Mouse (Mus musculus) brain, embryonic 14.5 days (tissue): ENCODE measurements around the gene Hoxd8.

ENCODE experiments used
- CTCF ChIP-seq: fragments of 200-500 bp; IDR thresholded peaks from 2 replicates; pipeline ENCODE4 v1.5.1; 2012; ENCODE audit warnings: inconsistent platforms, mild to moderate bottlenecking, moderate library complexity, borderline replicate concordance; ENCODE audit not compliant: insufficient read depth, insufficient read length; ENCODE audit errors: extremely low read depth
- POLR2A ChIP-seq: fragments of 200-500 bp; IDR thresholded peaks from 2 replicates; pipeline ENCODE4 v1.6.1; 2012; ENCODE audit warnings: mild to moderate bottlenecking, inconsistent platforms, borderline replicate concordance; ENCODE audit not compliant: poor library complexity, insufficient read depth, insufficient read length, severe bottlenecking; ENCODE audit errors: extremely low read depth

DNA sequence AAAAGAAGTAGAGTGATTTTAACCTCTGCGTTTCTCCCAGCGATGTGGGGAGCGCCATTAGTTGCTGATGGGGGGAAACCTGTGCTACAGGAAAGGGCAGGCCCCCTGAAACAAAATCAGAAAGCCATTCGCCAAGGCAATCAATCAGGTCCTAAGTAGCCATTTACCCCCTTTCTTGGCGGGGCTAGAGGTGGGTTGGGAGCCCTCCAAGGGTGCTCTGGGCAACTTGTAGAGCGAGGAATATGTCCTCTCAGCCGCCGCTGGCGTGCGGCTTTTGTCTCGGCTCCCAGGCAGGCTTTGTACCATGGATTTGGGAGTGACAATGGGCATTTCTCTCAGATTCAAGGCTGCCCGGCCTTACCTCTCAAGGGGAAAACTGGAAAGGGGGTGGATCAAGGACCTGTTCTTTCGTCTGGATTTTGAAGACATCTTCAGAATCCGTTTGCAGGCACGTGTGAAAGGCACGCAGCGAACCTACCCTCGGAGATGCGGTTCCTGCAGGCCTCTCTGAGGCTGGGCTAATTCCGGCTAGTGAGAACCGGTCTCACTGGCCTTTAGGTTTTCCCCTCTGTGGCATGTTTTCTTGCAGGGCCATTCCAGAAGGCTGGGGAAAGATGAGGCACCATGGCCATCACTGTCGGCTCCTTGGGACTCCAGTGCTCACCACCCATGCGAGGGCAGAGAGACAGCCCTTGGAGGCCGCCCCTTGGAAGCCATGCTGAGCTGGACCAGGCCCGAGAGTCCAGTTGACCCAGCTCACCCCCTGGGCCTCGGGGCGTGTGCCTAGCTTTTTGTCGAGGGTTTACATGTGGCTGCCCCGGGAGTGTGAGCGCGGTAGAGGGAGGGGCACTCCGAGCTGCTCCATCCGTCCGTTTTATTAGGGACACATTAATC, 7.7 kb upstream of the Hoxd8 start:
- no peak for TF ChIP-seq CTCF
- no peak for TF ChIP-seq POLR2A
